Mouse (Mus musculus): ENCODE results near the gene Dach2. TPM values are rescaled to one million over a fixed set of nuclear protein-coding genes. Genes with fewer than 3 reads are reported as not detected.
"Not testable (repeated sequence)": the region's sequence is repeated elsewhere in the genome, so short reads cannot be mapped to it uniquely, and the experiment has no call there.

Gene Dach2
- polyA plus RNA-seq (2015; fragmentation: Nextera tagmentation; extraction: Ambion mirVana), result 6.8 and 7.7 TPM in 2 replicates

GRCm38 (mm10) chrX:113297404-113297803 lies at the start of gene Dach2:
Gene Dach2, plus strand, starts transcription at chrX:113297510.
- WGBS, result 41% methylated on average over 21 of the region's 21 CpGs
- DNase-seq (ENCODE audit: low spot score), result peak; percentile 30
- no peaks in the 10 kb centered on the region for H3K9me3 ChIP-seq (replicated peaks; ENCODE audit: low read length)

DNA sequence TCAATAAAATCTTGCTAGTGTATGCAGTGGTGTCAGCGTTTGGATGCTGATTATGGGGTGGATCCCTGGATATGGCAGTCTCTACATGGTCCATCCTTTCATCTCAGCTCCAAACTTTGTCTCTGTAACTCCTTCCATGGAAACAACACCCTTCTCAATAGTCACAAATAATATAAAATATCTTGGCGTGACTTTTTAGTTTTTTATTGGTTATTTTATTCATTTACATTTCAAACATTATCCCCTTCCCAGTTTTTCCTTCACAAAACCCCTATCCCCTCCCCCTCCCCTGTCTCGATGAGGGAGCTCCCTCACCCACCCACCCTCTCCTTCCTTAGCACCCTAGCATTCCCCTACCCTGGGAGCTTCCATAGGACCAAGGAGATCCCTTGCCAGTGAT lies 44.9 kb upstream of the Dach2 start:
- H3K4me2 ChIP-seq (ENCODE audit: low read length); H3K9me3 ChIP-seq (replicated peaks; ENCODE audit: low read length); ATAC-seq (replicated peaks; ENCODE audit: low FRiP score, low read depth); H3K4me3 ChIP-seq (replicated peaks; ENCODE audit: low read depth, low read length); H3K4me1 ChIP-seq (replicated peaks; ENCODE audit: insufficient read depth, low read length); H3K27ac ChIP-seq; DNase-seq (ENCODE audit: low spot score); H3K36me3 ChIP-seq (ENCODE audit: insufficient read depth, low read length); H3K9ac ChIP-seq (ENCODE audit: low read depth, low read length); H3K27me3 ChIP-seq (ENCODE audit: insufficient read depth, low read length): not testable (repeated sequence)
- 76% methylated on average over 2 of the region's 3 CpGs for WGBS

More at GRCm38 (mm10) chrX:113297404-113297803, at the start of gene Dach2:
- peak within 1 kb of the TSS; percentile 63 for H3K4me2 ChIP-seq (ENCODE audit: low read length)
- no peaks in the 10 kb centered on the region for H3K27me3 ChIP-seq (ENCODE audit: insufficient read depth, low read length)
- peak; percentile 41; the same call in 1 of the 2 replicates for ATAC-seq (replicated peaks; ENCODE audit: low FRiP score, low read depth)
- no peaks in the 10 kb centered on the region for H3K4me1 ChIP-seq (replicated peaks; ENCODE audit: insufficient read depth, low read length)
- H3K4me3 ChIP-seq (replicated peaks; ENCODE audit: low read depth, low read length), result peak within 1 kb of the TSS; percentile 45
- no peaks in the 10 kb centered on the region for H3K36me3 ChIP-seq (ENCODE audit: insufficient read depth, low read length)
- no peak for TF ChIP-seq CTCF (IDR thresholded peaks at IDR 0.05; ENCODE audit: low read depth)
- H3K9ac ChIP-seq (ENCODE audit: low read depth, low read length), result 0 out of 2 replicates have a peak within 1 kb of the TSS, but pooled peaks have one; percentile 13
- no peak within 1 kb of the TSS for H3K27ac ChIP-seq

DNA sequence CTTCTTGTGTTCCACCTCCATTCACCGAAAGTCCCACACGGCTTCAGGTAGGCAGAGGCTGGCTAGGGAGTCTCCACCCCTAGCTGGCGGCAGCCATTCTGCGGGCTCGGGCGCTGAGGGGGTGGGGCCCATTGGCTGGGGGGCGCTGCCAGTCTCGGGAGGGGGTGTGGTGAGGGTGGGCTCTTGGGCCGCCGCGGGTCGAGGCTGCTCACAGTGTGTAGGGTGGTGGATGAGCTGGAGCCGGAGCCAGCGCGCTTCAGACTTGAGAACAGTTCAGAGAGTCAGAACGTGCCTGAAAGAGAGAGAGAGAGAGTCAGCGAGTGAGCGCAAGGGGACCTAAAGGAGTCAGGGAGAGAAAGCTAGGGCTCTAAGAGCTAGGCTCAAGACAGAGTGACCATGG lies 721 bp downstream of the Dach2 start:
- no peaks in the 10 kb centered on the region for H3K9me3 ChIP-seq (replicated peaks; ENCODE audit: low read length)
- no peak for TF ChIP-seq CTCF (IDR thresholded peaks at IDR 0.05; ENCODE audit: low read depth)
- no peak overlapping the region for H3K27ac ChIP-seq
- ATAC-seq (replicated peaks; ENCODE audit: low FRiP score, low read depth) (peak; percentile 99), DNase-seq (ENCODE audit: low spot score) (peak; percentile 68)
- WGBS, result 19% methylated on average over 18 of the region's 18 CpGs
- H3K9ac ChIP-seq (ENCODE audit: low read depth, low read length), result 0 out of 2 replicates have a peak overlapping the region, but pooled peaks have one; percentile 13
- no peaks in the 10 kb centered on the region for H3K27me3 ChIP-seq (ENCODE audit: insufficient read depth, low read length)
- H3K36me3 ChIP-seq (ENCODE audit: insufficient read depth, low read length), result no peaks in the 10 kb centered on the region
- peak overlapping the region; percentile 63 for H3K4me2 ChIP-seq (ENCODE audit: low read length)
- H3K4me3 ChIP-seq (replicated peaks; ENCODE audit: low read depth, low read length), result peak overlapping the region; percentile 45
- no peaks in the 10 kb centered on the region for H3K4me1 ChIP-seq (replicated peaks; ENCODE audit: insufficient read depth, low read length)

GRCm38 (mm10) chrX:113298468-113298867 lies 1.2 kb downstream of the Dach2 start:
- H3K27me3 ChIP-seq (ENCODE audit: insufficient read depth, low read length), result no peaks in the 10 kb centered on the region
- H3K9ac ChIP-seq (ENCODE audit: low read depth, low read length), result 0 out of 2 replicates have a peak overlapping the region, but pooled peaks have one; percentile 13
- 27% methylated on average over 19 of the region's 19 CpGs for WGBS
- peak overlapping the region; percentile 63 for H3K4me2 ChIP-seq (ENCODE audit: low read length)
- no peaks in the 10 kb centered on the region for H3K36me3 ChIP-seq (ENCODE audit: insufficient read depth, low read length)
- ATAC-seq (replicated peaks; ENCODE audit: low FRiP score, low read depth) (peak; percentile 3), DNase-seq (ENCODE audit: low spot score) (no peak)
- H3K9me3 ChIP-seq (replicated peaks; ENCODE audit: low read length), result no peaks in the 10 kb centered on the region
- TF ChIP-seq CTCF (IDR thresholded peaks at IDR 0.05; ENCODE audit: low read depth), result no peak
- peak overlapping the region; percentile 45 for H3K4me3 ChIP-seq (replicated peaks; ENCODE audit: low read depth, low read length)
- no peak overlapping the region for H3K27ac ChIP-seq
- no peaks in the 10 kb centered on the region for H3K4me1 ChIP-seq (replicated peaks; ENCODE audit: insufficient read depth, low read length)

- Histone ChIP-seq H3K9me3 (replicated peaks; ENCODE audit: low read length) (no peaks in the 10 kb centered on the region), H3K36me3 (ENCODE audit: insufficient read depth, low read length) (no peaks in the 10 kb centered on the region), H3K4me3 (replicated peaks; ENCODE audit: low read depth, low read length) (no peak overlapping the region), H3K9ac (ENCODE audit: low read depth, low read length) (no peak overlapping the region), H3K27ac (no peak overlapping the region), H3K27me3 (ENCODE audit: insufficient read depth, low read length) (no peaks in the 10 kb centered on the region), H3K4me1 (replicated peaks; ENCODE audit: insufficient read depth, low read length) (no peaks in the 10 kb centered on the region), H3K4me2 (ENCODE audit: low read length) (no peak overlapping the region)
- ATAC-seq (replicated peaks; ENCODE audit: low FRiP score, low read depth), result no peak
- TF ChIP-seq CTCF (IDR thresholded peaks at IDR 0.05; ENCODE audit: low read depth), result no peak
- DNase-seq (ENCODE audit: low spot score), result no peak
- WGBS, result 55% methylated on average over 4 of the region's 4 CpGs
Observed at GRCm38 (mm10) chrX:113304323-113304722, 7.0 kb downstream of the Dach2 start.

DNA sequence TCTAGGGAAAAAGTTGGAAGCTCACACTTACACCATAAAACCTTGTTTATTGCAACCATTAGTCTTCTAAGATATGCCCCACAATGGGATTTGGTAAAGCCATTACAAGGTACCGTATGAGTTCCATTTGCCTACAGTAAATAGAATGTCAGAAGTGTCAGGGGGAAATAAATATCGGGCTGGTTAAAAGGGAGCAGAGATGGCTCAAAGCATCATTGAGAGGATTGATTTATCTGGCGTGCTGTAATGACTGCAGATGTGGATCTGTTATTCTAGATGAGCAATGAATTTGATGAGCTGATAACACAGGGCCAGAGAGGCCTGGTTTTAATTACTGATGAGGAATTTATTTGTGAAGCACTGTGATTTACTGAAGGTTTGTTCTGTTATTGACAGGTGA lies 40.8 kb downstream of the Dach2 start:
- TF ChIP-seq CTCF (IDR thresholded peaks at IDR 0.05; ENCODE audit: low read depth), result no peak
- Histone ChIP-seq H3K27me3 (ENCODE audit: insufficient read depth, low read length) (no peaks in the 10 kb centered on the region), H3K4me1 (replicated peaks; ENCODE audit: insufficient read depth, low read length) (no peaks in the 10 kb centered on the region), H3K9ac (ENCODE audit: low read depth, low read length) (no peak overlapping the region), H3K27ac (no peak overlapping the region), H3K4me2 (ENCODE audit: low read length) (no peak overlapping the region), H3K36me3 (ENCODE audit: insufficient read depth, low read length) (no peaks in the 10 kb centered on the region), H3K4me3 (replicated peaks; ENCODE audit: low read depth, low read length) (no peak overlapping the region), H3K9me3 (replicated peaks; ENCODE audit: low read length) (no peaks in the 10 kb centered on the region)
- 37% methylated on average over 3 of the region's 3 CpGs for whole genome bisulfite sequencing
- ATAC-seq (replicated peaks; ENCODE audit: low FRiP score, low read depth), result no peak
- no peak for DNase-seq (ENCODE audit: low spot score)

DNA sequence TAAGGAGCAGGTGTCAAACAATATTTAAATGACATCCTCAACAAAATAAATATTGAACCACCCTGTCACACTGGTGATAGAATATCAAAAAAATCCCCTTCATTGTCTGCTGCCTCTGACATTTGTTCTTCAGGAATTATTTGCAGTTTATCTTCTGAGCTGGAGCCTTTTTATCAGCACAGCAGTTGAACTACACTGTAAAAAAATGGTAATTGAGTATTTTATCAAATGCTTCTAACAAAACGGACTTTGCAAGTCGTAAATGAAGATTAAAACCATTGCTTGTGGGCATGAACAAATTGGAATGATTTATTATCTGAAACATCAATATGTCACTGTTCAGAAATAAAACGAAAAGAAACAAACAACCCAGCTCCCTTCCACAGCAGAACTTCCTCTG lies 97.1 kb downstream of the Dach2 start:
- 39% methylated on average over 3 of the region's 3 CpGs for WGBS
- Histone ChIP-seq H3K27ac (no peak overlapping the region), H3K4me1 (replicated peaks; ENCODE audit: insufficient read depth, low read length) (no peaks in the 10 kb centered on the region), H3K36me3 (ENCODE audit: insufficient read depth, low read length) (no peaks in the 10 kb centered on the region), H3K9me3 (replicated peaks; ENCODE audit: low read length) (no peaks in the 10 kb centered on the region), H3K4me2 (ENCODE audit: low read length) (no peak overlapping the region), H3K4me3 (replicated peaks; ENCODE audit: low read depth, low read length) (no peak overlapping the region), H3K27me3 (ENCODE audit: insufficient read depth, low read length) (no peaks in the 10 kb centered on the region), H3K9ac (ENCODE audit: low read depth, low read length) (no peak overlapping the region)
- no peak for TF ChIP-seq CTCF (IDR thresholded peaks at IDR 0.05; ENCODE audit: low read depth)
- ATAC-seq (replicated peaks; ENCODE audit: low FRiP score, low read depth) (no peak), DNase-seq (ENCODE audit: low spot score) (no peak)
